Mouse (Mus musculus) B cell, adult 2 months (primary cell): ENCODE data around the gene Rab42.

Experiments used
- DNase-seq, 2 experiments: peaks; one replicate each; pipeline ENCODE4 v3.0.0; 2022

Gene Rab42

GRCm38 (mm10) chr4:132302939-132303479, at the start of gene Rab42:
TSS of gene Rab42 (minus strand) at chr4:132303385.
- peak; percentile 62 to 66 for DNase-seq

DNA sequence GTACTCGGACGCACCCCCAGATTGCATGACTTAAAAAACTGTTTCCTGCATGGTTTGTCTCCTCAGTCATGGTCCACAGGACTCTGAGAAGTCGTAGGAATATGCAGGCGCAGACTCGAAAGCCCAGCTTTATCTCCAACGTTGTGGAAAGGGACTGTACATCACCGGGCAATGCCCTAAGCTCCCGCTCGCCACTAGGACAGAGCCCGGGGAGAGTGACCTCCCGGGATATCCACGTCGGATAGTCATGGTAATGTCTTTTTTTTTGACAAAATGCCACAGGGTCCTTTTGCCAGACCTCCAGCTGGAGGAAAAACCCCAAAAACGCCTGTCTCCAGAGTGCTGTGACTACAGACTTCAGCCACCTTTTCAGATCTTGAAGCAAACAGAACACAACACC, 49.6 kb upstream of the Rab42 start:
- peak; percentile 19 to 25 for DNase-seq

DNA sequence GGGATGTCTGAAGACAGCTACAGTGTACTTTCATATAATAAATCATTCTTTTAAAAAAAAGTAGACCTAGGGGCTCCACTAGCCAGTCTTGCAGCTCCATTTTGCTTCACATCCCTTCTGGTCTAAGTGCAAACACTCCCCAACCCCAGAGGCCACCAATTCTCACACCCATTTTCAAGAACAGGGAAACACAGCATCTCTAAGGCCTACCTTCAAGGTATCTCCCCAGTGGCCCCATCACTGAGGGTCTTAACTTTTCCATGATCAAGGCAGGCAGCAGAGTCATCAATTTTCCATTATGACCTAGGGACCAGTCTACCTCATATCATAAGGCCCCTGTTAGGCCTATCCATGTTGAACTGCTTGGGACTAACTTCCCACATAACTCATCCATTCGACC, 48.2 kb upstream of the Rab42 start:
- no peak for DNase-seq

GRCm38 (mm10) chr4:132350854-132351253, 47.7 kb upstream of the Rab42 start:
- no peak for DNase-seq

GRCm38 (mm10) chr4:132350123-132350740, 47.0 kb upstream of the Rab42 start:
- no peak for DNase-seq

DNA sequence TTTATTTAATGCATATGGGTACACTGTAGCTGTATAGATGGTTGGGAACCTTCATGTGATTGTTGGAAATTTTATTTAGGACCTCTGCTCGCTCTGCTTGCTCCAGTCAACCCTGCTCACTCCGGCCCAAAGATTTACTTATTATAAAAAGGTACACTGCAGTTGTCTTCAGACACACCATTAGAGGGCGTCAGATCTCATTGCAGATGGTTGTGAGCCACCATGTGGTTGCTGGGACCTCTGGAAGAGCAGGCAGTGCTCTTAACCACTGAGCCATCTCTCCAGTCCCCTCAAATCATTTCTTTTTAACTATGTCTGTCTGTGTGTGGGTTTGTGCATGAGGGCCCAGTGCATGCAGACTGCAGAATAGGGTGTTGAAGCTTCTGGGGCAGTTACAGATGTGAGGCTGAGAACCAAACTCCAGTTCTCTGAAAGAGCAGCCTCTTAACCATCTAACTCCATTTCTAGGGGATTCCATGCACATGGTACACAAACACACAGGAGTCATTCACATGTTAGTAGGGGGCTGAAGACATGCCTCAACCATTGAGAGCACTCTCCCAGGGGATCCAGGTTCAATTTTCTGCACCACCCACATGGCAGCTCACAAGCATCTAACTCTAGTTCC, 46.4 kb upstream of the Rab42 start:
- no peak for DNase-seq

DNA sequence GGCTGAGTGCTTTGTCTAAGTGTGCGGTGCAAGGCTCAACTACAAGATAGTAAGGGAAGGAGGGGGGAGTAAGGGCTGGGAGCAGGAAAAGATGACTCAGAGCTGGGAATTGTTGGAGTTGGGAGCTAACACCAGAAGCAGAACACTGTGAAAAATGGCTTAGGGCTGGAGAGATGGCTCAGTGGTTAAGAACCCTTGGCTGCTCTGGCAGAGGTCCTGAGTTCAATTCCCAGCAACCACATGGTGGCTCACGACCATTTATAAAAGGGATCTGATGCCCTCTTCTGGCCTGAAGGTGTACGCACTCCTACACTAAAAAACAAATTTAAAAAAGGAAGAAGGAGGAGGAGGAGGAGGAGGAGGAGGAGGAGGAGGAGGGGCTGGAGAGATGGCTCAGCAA, 43.5 kb upstream of the Rab42 start:
- DNase-seq = peak; percentile 21 to 26

DNA sequence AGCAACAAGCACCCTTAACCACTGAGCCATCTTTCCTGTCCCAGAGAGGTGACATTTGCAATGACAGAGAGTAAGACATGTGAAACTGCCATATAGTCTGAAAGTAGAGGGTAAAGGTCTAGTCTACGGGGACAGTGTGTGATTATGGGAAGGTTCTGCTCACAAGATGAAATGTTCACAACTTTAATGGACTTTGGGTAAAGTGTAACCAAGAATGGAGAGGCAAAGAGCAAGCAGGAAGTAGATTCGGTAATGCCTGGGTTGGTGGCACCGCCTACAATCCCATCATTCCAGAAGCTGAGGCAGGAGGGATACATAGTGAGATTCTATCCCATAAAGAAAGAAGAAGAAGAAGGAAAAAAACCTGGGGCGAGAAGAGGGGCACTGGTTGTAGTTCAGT, 43.1 kb upstream of the Rab42 start:
- no peak for DNase-seq

- no peak for DNase-seq
Measured at GRCm38 (mm10) chr4:132345843-132346212, 42.6 kb upstream of the Rab42 start.

DNA sequence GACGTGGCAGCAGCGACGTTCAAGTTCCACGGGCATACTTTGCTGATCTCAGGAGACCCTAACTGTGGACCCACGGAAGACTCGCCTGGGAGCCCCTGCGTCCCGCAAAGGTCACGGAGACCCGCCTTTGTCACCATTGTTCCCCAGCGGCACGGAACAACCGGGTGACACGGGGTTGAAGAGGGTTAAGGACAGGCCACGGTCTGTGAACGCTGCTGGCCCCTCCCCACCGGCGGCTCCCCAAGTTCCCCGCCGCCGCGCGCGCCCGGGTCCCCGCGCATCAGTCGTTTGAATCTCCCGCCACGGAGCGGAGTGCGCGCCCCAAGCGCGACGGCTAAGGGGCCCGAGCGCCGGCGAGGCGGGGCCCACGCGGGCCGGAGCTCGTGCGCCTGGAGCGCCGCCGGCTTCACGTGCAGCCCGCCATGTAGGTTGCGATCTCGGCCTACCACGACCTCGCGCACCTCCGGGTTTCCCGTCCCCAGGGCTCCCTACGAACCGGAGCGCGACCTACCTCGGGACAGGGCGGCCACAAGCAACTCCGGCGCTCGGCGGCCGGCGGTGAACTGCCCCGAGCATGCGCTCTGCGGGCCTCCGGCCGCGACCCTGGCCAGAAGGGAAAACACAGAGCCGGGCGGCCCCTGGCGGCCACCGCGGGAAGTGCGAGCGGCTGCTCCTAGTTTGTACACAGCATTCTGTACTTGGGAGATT, 42.1 kb upstream of the Rab42 start:
- DNase-seq = peak; percentile 95 to 96

DNA sequence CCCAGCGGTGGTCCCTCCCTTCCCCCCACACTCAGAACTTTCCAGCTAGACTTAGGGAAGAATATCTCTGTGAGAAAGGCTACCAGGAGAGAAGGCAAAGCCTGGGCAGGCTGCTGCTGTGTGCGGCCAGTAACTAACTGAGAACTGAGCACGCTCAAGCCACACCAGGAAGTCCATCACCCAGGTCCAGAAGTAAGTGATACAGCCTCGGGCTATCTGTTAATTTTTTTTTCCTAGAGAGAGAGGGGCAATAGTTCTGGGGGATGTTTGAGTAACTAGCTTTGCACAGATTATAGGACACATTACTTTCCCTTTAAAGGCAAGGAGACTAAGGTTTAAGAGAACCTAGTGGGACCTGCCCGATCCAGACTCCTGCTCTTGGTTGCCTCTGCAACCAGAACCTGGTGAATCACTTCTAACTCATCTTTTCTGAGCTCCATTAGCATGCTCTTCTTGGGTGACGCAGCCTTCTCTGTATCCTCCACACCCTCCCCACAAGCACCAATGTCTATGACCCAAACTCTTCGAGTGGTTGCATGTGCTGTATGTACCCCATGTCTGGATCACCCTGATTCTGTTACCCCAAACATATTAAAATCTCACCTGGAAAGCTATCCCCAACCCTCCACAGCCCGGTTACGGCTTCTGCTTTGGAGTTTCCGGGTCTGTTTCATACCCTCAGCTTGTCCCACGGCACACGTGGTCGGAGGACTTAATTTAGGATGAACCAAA, 41.4 kb upstream of the Rab42 start:
- no peak for DNase-seq

GRCm38 (mm10) chr4:132341451-132341850, 38.3 kb upstream of the Rab42 start:
- no peak for DNase-seq

DNA sequence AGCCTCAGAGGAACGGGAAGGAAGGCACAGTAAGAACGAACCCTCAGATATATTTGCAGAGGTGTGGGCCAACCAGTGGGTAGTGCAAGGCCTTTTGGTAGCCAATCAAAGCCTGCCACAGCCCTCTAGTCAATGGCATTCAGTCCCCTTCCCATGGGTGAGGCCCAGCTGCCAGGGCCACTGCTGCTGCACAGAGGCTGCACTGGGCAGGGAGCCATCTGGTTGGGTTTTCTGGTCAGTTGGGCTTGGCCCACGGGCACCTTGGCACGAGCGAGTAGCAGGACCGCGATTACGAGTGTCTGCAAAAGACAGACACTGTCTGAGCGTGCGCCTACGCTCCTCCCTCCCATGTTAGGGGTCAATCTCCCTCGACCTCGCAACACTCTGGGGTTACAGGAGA, 35.8 kb upstream of the Rab42 start:
- no peak for DNase-seq

DNA sequence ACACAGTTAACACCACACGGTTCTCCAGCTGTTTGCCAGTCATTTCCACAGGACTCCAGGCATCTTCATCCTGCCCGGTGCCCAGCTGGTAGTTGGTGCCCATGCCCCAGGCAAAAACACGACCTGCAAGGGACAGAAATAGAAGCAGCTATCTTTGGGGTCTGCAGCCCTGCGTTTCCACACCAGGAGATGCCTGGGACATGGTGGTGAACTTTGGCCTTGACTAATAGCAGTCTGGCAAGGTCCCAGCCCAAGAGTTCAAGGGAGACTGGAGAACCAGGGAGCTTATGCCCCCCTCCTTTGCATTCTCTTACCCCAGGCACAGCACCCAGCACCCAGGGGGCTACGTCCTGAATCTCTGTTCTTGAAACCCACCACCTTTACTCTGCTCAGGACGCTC, 29.7 kb upstream of the Rab42 start:
- DNase-seq = no peak

DNA sequence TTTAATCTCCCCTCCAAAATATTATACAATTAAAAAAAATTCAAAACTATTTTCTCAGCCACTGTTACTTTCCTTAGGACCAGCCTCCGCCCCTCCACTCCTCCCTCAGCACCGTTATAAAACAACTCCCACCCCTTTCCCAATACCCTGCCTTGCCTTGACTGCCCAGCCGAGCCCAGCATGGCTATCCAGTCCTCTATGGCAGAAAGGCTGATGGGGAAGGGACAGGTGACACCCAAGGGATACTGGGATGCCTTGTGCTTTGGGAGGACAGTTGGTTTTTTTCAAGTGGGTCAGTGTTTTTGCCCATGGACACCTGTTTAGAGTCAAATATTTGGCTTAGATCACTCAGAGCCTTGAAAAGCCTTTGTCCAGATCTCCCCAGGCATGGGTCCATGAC, 28.8 kb upstream of the Rab42 start:
- no peak for DNase-seq

DNA sequence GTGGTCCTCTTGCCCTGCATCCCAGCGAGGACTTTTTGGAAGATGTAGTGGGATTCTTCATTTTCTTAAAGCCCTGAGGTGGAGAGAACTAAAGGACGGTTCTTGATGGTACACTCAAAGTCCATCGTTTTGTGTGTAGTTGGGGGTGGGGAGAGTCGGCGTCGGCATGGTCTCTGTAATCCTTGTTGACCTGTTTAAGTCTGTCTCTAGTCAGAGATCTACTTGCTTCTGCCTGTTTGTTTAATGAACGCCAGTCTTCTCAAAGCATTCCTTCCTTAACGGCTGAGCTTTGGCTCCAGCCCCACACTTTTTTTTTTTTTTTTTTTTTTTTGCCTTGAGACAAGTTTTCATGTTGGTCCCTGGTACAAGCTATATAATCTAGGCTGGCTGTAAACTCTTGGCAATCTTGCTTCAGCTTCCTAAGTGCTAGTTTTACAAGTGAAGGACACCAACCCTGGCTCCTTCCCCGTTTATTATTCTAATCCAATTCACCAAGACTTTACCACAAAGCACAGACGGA, 26.7 kb upstream of the Rab42 start:
- DNase-seq = no peak

DNA sequence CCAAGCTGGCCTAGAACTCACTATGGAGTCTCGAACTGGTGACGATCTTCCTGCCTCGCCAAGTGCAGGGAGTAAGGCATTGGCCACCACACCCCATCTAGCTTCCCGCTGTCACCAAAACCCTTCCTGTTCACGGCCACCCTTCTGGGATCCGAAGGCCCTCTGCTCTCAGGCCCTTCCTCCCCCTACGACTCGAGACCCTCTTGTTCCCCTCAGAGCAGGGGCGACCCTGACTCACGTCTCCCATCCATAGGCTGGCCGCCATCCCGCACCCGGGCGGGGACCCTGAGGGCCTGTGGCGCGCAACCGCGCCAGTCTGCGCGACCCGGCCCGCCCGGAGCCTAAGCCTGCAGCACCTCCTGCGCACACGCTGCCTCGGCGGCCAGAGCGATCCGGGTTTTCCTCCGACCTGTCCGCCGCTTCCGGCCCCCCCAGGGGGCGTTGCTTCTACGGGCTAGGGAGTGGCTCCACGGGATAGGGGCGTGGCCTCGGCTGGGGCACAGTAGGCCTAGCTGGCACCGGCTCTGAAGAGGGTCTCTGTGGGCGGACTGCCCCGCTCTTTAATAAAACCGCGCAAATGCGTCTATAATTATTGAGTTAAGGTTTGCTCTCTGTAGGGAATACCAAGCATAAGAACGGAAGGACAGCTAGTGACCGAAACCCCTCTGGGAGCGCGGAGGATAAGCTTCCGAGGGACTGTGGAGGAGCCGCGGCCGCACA, 26.1 kb upstream of the Rab42 start, which contains the start of gene Trnau1ap:
Gene Trnau1ap (minus strand): TSS at position 424 of the 720 bp plus-strand sequence.
- peak; percentile 93 for DNase-seq

DNA sequence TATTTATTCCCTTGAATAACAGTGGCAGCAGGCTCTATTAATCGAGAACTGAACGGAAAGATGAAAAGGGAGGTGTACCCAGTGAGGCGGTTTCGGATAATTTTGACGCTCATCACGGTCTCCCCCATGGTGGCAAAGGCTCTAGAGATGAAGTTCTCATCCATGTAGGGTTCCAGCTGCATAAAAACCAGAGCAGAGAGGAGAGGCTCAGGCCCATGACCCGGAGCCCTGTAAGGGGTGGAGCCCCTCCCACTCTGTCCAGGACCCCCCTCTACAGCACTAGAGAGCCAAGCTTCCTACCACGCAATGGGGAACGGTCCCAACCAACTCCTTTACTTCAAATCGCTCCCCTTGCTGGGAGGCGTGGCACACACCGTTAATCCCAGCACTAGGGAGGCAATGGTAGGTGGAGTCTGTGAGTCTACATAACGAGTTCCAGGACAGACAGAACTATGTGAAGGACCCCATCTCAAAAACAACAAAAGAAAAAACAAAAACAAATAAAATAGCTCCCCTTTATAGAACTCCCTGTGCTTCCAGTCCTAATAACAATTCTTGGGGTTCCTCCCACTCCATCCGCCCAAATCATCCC, 25.3 kb upstream of the Rab42 start:
- DNase-seq = no peak

DNA sequence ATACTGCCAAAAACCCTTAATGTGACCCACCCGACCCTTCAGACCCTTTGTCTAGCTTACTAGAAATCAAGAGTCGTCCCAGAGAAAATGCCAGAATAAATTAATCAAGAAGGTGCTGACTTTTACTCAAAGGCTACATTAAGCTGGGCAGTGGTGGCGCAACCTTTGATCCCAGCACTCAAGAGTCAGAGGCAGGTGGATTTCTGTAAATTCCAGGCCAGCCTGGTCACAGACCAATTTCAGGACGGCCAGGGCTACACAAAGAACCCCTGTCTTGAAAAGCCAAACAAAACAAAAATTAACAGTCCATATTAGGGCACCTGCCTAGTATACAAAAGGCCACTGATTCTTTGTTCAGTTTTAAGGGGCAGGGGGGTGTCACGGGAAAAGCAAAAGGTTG, 23.3 kb upstream of the Rab42 start:
- DNase-seq = no peak

DNA sequence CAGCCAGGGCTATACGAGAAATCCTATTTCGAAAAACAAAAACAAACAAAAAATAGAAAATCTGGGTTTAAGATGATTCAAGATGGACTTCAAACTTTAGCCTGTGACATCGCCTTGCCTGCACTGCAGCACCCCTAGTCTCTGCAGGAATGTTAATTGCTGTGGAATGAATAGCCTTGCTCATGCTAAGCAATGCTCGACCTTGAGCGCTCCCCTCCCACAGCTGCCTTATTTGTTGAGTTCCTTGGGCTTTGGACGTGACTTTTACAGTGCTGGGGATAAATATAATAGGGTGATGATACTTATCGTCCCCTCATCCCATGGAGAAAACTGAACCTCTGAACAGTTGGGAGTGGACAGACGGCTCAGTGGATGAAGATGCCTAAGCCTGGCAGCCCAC, 12.5 kb upstream of the Rab42 start:
- no peak for DNase-seq

- DNase-seq = no peak
Measured at GRCm38 (mm10) chr4:132312627-132313026, 9.4 kb upstream of the Rab42 start.

DNA sequence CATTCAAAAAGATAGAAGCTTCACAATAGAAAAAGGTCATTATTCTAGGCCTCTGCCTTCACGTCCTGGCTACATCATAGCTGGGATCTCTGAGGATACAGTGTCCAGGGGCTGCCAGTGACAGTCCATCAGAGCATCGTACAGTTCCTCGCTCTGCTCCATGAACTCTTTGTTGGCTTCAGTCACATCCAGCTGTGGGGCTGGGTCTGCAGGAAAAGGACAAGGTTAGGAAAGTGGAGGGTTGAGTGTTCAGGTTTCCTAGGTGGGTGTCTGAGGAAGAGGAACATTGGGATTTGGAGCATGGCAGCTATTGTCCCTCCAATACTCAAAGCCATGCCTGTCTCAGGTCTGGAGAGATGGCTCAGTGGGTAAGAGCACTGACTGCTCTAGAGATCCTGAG, 8.6 kb upstream of the Rab42 start:
- no peak for DNase-seq
